Mouse (Mus musculus) lung, postnatal 36 days (tissue): Measurements from ENCODE around the gene Clic5.
A peak's percentile ranks its signal among the peaks of the same experiment; 100 is the strongest.

Experiments used
- DNase-seq: peaks from one replicate; pipeline ENCODE4 v3.0.0; 2022; ENCODE audit warnings: mixed read lengths

Clic5 gene

DNA sequence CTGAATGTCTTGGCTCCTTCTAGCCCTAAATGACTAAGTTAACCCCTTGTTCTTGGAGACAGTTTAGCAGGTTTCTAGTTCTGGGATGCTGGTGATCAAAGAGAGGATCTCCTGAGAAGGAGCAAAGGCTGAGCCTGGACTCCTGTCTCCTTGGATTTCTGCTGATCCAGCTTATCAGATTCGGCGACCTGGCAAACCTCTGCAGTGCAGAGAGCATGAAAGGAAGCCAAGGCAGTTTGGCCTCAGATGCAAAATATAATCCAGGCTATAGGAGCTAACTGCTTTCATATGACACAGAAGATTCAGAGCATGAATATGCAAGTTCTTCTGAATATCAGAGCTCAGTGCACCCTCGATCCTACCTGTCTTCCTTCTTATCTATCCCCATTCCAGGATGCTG, 83.0 kb downstream of the Clic5 start:
- DNase-seq: no peak

DNA sequence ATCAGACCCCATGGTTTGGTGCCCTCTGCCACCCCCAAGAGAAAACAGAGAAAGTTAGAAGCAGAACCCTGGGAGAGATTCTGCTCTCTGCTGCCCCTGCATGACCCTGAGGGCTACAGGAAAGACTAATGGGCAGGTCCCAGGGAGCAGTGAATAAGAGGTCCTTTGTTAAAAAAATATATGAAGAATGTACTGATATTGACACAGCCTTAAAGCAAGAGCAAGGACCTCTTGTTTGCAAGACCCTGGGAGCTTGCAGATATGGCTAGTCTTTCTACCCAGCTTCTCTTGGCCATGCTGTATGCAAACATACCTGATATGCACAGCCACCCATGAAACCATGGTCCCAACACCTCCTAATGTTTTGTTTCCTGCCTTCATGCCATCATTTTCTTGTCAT, 86.4 kb downstream of the Clic5 start:
- no peak for DNase-seq

DNA sequence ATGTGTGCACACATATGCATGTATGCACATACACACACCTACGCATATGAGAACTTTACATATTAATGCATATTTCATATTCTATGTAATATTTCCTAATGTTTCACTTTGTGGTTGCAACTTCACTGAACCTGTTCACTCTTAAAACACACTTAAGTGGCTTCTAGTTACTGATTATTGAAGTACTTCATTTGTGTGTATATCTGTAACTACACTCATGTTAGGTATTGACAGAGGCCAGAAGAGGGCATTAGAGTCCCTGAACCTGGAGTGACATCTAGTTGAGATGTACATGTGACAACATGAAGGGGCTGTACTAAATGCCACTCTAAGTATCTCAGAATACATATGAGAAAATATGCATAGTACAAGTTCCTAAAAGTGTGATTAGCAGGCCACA, 99.9 kb downstream of the Clic5 start:
- DNase-seq: no peak

DNA sequence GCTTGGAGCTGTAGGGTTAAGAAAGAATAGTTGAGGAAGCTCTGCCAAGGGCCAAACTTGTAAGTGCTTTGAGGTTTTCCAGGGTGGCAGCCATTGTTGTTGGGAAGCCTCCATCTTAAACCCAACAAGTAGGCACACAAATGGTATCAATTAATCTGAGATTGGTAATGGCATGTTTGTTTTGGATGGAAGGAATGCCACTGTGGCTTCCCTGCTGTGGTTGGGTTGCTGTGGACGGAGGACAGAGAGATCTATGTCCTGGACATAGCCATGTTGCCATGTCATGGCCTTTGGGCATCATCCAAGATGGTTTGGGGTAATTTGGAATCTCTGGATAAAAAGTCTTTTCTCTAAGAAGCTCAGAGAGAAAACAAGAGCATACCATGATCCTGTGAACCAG, 108.8 kb downstream of the Clic5 start:
- no peak for DNase-seq

DNA sequence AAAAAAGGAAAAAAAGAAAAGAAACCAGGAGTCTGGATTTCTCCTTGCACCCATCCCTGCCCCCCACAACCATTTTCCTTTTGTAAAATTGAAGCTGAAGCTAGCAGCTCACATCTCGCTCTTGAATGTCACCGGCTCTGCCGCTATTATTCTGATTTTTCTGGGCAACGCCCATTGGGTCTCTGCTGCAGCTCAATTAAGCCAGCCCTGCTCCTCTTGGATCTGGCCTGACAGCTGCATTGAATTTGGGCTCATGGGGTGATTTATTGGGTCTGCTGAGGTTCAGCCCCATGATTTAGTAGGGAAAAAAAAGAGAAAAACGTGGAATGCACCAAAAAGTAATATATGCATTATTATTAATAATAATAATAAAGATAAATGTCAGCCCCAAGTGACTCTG, 111.9 kb downstream of the Clic5 start:
- no peak for DNase-seq

DNA sequence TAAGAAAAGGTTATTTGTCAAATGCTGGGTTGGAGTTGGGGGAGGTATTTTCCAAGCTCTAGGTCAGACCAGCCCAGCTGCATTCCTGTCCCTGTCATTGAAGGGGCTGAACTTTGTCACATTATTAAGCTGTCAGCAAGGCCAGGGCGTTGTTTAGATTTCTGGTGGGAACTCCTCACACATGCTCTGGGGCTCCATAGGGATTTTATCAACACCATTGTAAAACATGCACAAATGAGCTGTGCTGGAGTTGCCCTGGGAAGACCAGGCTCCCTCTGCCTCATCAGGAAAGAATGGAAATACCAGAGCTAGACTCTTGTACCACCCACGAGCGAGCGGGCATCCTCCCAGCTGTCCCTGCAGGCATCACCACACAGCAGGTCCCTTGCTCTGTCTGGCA, 112.3 kb downstream of the Clic5 start:
- peak; percentile 5 for DNase-seq

DNA sequence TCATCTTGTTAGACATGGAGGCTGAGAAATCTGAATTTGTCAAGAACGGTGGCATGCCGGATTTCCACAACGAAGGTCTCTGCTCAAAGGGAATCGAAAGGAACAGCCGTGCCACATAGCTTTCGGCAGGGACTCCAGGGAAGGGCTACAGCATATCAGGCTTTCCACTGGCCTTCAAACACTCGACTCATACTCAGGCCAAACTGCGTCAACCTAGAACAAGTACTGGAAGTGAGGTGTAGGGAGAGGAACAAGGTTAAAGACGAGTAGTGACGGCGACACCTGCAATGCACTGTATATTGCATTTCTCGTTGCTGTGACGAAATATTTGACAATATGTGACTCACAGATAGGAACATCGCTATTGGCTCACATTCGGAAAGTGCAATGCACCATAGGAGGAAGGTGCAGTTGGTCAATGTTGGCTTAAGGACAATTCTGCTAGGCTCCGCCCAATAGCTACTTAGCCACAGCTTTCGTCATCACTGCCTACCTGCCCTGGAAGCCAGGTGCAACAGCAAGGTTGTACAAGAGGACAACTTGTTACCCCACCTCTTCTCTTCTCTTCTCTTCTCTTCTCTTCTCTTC, 112.9 kb downstream of the Clic5 start:
- peak; percentile 39 for DNase-seq

DNA sequence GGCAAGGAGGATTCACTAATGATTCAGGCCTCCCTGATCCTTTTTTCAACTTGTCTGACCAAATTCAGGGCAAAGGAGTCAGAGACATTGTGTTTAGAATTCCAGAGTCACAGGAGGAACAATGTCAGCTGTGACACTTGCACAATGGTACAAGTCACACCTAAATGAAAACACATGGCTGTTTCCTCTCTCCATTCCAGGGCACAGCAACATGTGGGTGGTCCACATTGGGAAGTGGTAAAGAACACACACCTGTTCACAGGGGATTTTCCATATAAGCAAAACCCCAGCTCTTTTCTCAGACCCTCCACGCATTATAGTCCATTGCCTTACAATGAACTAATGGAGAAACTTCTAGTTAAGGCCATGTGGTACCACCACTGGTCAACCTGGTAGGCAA, 115.7 kb downstream of the Clic5 start:
- no peak for DNase-seq

DNA sequence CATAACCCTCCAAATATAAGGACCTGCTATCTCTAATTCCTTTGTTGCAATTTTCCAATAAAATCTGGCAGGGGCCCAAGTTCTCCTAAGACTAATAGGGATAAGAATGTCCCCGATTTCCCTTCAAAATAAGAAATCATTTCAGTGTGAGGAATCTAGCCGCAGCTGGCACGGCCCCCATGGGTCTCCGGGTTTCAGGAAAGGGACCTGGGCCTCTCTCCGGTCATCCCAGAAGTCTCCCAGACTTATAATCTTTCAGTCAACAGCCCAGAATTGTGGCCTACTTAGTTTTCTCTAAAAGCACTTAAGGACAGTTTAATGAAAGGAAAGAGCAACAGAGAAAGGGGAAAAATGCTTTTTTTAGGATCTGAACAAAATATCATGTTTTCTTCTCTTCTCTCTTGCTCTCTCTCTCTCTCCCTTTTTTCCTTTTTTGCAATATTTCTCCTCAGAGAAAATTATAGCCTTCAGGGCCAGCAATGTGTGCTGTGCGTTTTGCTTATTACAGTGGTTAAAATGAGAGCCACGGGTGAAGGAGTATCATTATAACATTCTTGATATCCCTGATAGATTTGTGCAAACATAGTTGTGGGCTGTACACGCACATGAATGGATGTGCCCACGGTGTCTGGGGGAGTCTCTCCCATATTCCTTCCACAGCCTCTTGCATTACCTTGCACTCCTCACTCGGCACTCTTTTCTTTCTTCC, 121.7 kb downstream of the Clic5 start:
- no peak for DNase-seq

DNA sequence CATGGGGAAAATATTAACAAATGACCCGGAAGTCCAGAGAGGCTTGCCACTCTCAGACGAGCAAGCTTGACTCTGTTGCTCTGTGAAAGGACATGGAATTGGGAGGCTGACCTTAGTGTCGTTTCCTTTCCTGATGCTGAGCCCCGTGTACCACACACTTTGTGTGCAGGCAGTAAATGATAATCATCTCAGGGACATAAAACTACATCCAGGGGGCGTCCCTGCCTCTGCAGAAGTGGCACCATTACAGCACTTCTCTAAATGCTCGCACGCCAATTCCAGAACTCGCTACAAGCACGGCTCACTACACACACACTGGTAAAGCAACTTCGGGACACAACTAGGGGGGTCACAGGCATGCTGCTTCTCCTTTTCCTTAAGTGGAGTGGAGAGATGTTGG, 136.9 kb downstream of the Clic5 start:
- no peak for DNase-seq

DNA sequence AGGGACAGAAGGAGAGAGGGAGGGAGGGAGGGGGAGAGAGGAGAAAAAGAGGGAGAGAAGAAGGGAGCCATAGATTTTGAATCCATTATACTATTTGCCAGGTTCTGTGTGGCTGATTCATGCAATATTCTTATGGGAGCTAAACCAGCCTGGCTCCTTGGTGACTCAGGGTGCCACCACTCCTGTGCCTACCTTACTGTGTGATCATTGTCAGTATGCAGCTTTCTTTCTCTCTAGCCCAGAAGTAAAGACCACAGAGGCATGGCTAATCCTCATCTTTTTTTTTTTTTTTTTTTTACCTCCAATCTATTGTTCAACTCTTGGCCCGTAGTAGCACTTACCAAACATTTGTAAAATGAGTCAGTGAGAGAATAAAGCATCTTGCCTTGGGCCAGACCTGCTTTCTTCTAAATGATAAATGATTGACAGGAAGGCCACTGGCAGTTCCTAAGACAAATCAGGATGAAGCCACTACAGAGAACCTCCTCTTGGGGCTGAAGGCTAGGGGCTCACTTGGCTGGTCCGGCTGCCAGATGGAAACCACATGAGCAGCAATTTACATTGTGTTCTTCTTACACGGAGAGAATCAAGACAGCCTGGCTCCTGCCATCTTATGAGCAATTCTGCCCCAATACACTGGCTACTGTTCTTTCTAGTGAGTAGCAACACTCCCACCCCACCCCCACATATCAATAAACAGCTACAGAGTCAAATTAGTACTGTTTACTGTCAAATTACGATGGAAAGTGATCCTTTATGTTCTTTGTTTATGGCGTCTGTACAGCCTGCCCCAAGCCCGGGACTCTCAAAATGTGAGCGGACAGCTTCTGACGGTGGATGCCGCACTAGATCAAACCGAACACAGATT, 139.1 kb downstream of the Clic5 start:
- DNase-seq: no peak

DNA sequence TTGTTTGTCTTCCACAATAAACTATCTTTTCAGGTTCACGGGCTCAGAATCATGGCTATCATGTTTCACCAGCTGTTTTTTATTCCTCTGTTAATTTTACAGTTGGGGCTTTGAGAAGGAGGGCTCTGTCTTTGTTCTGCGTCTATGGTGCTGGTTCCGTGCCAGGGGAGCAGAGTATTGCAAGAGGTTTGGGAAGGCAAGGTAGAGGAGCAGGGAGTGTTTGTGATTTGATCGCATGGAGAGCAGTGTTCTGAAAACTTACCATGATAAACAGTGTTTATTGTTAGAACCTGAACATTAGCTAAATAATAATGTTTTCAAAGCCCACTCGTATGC, 139.7 kb downstream of the Clic5 start:
- no peak for DNase-seq
